Mouse (Mus musculus) CD4-positive naive resting alpha-beta T cell, adult 76 days (primary cell): Measurements from ENCODE around the gene Olfr877. TPM values are rescaled to one million over a fixed set of nuclear protein-coding genes. Genes with fewer than 3 reads are reported as not detected.

Experiments
- total RNA-seq: library from RNA; stranded (reverse); gene quantifications from one replicate; pipeline ENCODE4 v1.2.4, GENCODE M21; 2023

Gene Olfr877
- not detected for total RNA-seq

GRCm38 (mm10) chr9:37853969-37854368 lies at the start of gene Olfr877:
TSS of gene Olfr877 (plus strand) at chr9:37854269.

GRCm38 (mm10) chr9:37896661-37897060 lies 42.6 kb downstream of the Olfr877 start, which contains the start of gene Olfr145:
TSS of gene Olfr145 (plus strand) at chr9:37896724.

Other genes starting within 250 kb of the Olfr877 start
- gene Spa17, start 240.5 kb upstream of the Olfr877 start, total RNA-seq: not detected
- gene Tbrg1, start 197.0 kb upstream of the Olfr877 start, total RNA-seq: 65.6 TPM
- not detected for gene Panx3, start 185.0 kb upstream of the Olfr877 start, total RNA-seq
- not detected for gene Olfr160, start 138.0 kb upstream of the Olfr877 start, total RNA-seq
- not detected for gene Olfr874, start 109.2 kb upstream of the Olfr877 start, total RNA-seq
- gene Olfr875, start 82.4 kb upstream of the Olfr877 start, total RNA-seq: not detected
- not detected for gene Olfr876, start 51.2 kb upstream of the Olfr877 start, total RNA-seq
- gene Olfr145, start 42.5 kb downstream of the Olfr877 start, total RNA-seq: not detected
- not detected for gene Olfr878, start 63.6 kb downstream of the Olfr877 start, total RNA-seq
- not detected for gene Olfr881, start 137.6 kb downstream of the Olfr877 start, total RNA-seq
- gene Olfr883, start 171.5 kb downstream of the Olfr877 start, total RNA-seq: not detected
- not detected for gene Olfr884, start 192.3 kb downstream of the Olfr877 start, total RNA-seq
- not detected for gene Olfr885, start 207.1 kb downstream of the Olfr877 start, total RNA-seq
- not detected for gene Olfr887, start 229.8 kb downstream of the Olfr877 start, total RNA-seq